Mouse (Mus musculus) midbrain, embryonic 16.5 days (tissue): Measurements from ENCODE around the gene Traip. TPM values are rescaled to one million over a fixed set of nuclear protein-coding genes. Genes with fewer than 3 reads are reported as not detected.

Experiments
- polyA plus RNA-seq: library from polyadenylated mRNA; unstranded; fragments of >200 nt; fragmentation: Nextera tagmentation; extraction: Ambion mirVana; gene quantifications from 2 replicates; pipeline ENCODE4 v1.2.1, GENCODE M21; 2015

Gene Traip
- polyA plus RNA-seq, 1 experiment from 2014 or later: 12.6 TPM

Other genes starting within 250 kb of the Traip start
- gene Sema3f, start 239.7 kb upstream of the Traip start, polyA plus RNA-seq: 16.6 and 19.2 TPM in 2 replicates
- 239 and 270 TPM in 2 replicates for gene Rbm5, start 179.1 kb upstream of the Traip start, polyA plus RNA-seq
- gene Rbm6, start 76.9 kb upstream of the Traip start, polyA plus RNA-seq: 95.5 and 113 TPM in 2 replicates
- gene Mon1a, start 62.0 kb upstream of the Traip start, polyA plus RNA-seq: 23.3 and 23.4 TPM in 2 replicates
- 1.4 and 2.6 TPM in 2 replicates for gene Mst1r, start 43.3 kb upstream of the Traip start, polyA plus RNA-seq
- gene Actl11, start 21.7 kb upstream of the Traip start, polyA plus RNA-seq: not detected in 2 replicates
- gene Camkv, start 14.5 kb upstream of the Traip start, polyA plus RNA-seq: 90.2 and 121 TPM in 2 replicates
- gene Uba7, start 25.4 kb downstream of the Traip start, polyA plus RNA-seq: 3.7 and 4.7 TPM in 2 replicates
- gene Gm20661, start 32.9 kb downstream of the Traip start, polyA plus RNA-seq: 0.65 and 0.67 TPM in 2 replicates
- gene Inka1, start 35.7 kb downstream of the Traip start, polyA plus RNA-seq: 16.7 and 17.6 TPM in 2 replicates
- 1.2 and 1.4 TPM in 2 replicates for gene Cdhr4, start 42.4 kb downstream of the Traip start, polyA plus RNA-seq
- gene Gm20662, start 46.2 kb downstream of the Traip start, polyA plus RNA-seq: 0.83 and 0.97 TPM in 2 replicates
- 115 and 118 TPM in 2 replicates for gene Ip6k1, start 52.4 kb downstream of the Traip start, polyA plus RNA-seq
- 19.8 and 22.8 TPM in 2 replicates for gene Gmppb, start 99.1 kb downstream of the Traip start, polyA plus RNA-seq
- gene Amigo3, start 103.0 kb downstream of the Traip start, polyA plus RNA-seq: 2.6 and 2.8 TPM in 2 replicates
- 0.09 TPM in 1 of 2 replicates, not detected in the other for gene Mst1, start 130.3 kb downstream of the Traip start, polyA plus RNA-seq
- 53.4 and 53.9 TPM in 2 replicates for gene Rnf123, start 133.2 kb downstream of the Traip start, polyA plus RNA-seq
- 46.0 and 50.8 TPM in 2 replicates for gene Apeh, start 144.5 kb downstream of the Traip start, polyA plus RNA-seq
- gene Bsn, start 240.2 kb downstream of the Traip start, polyA plus RNA-seq: 8.6 and 10.1 TPM in 2 replicates